Mouse (Mus musculus) T-helper 1 cell (primary cell): Measurements from ENCODE around the gene Kdm2b.
"Not testable (repeated sequence)": the region's sequence is repeated elsewhere in the genome, so short reads cannot be mapped to it uniquely, and the experiment has no call there.

ENCODE experiments used
- in situ Hi-C: fragments of 300-600 bp; cut with MboI, MseI; formaldehyde crosslinking; loops from one replicate; pipeline ENCODE4 v1.15.1; 2025; ENCODE audit warnings: high pct_unique_total_duplicates

Kdm2b gene

GRCm38 (mm10) chr5:122986091-122986493 is 3.5 kb downstream of the Kdm2b start:
- in situ Hi-C loops: loop anchor here (10.0 kb wide), 1 partner anchor 159 kb away; the partner anchor contains the start of gene Setd1b

- in situ Hi-C loops: loop anchor here (10.0 kb wide), 1 partner anchor 160 kb away; the partner anchor contains the start of gene Setd1b
Observed at GRCm38 (mm10) chr5:122985276-122985675, 4.3 kb downstream of the Kdm2b start.

GRCm38 (mm10) chr5:122984483-122984882 is 5.1 kb downstream of the Kdm2b start:
- in situ Hi-C loops: loop anchor here (10.0 kb wide), 1 partner anchor 160 kb away; the partner anchor contains the start of gene Setd1b

GRCm38 (mm10) chr5:122978970-122979369 is 10.7 kb downstream of the Kdm2b start:
- in situ Hi-C loops: no loop called here

- in situ Hi-C loops: not testable (repeated sequence)
Observed at GRCm38 (mm10) chr5:122974701-122975100, 14.9 kb downstream of the Kdm2b start.

GRCm38 (mm10) chr5:122972116-122972515 is 17.5 kb downstream of the Kdm2b start:
- in situ Hi-C loops: no loop called here

- in situ Hi-C loops: no loop called here
Observed at GRCm38 (mm10) chr5:122971438-122971837, 18.2 kb downstream of the Kdm2b start.

GRCm38 (mm10) chr5:122970056-122970455 is 19.6 kb downstream of the Kdm2b start:
- in situ Hi-C loops: no loop called here

GRCm38 (mm10) chr5:122968322-122968721 is 21.3 kb downstream of the Kdm2b start:
- in situ Hi-C loops: loop anchor here (5.0 kb wide), 1 partner anchor 44 kb away; no protein-coding TSS in a partner anchor

- in situ Hi-C loops: loop anchor here (5.0 kb wide), 1 partner anchor 47 kb away; no protein-coding TSS in a partner anchor
Observed at GRCm38 (mm10) chr5:122965427-122965826, 24.2 kb downstream of the Kdm2b start.

- in situ Hi-C loops: loop anchor here (5.0 kb wide), 1 partner anchor 47 kb away; no protein-coding TSS in a partner anchor
Observed at GRCm38 (mm10) chr5:122964853-122965252, 24.8 kb downstream of the Kdm2b start.

- in situ Hi-C loops: no loop called here
Observed at GRCm38 (mm10) chr5:122961905-122962304, 27.7 kb downstream of the Kdm2b start.

- in situ Hi-C loops: no loop called here
Observed at GRCm38 (mm10) chr5:122959391-122959790, 30.2 kb downstream of the Kdm2b start.

GRCm38 (mm10) chr5:122956059-122956458 is 33.6 kb downstream of the Kdm2b start:
- in situ Hi-C loops: no loop called here

- in situ Hi-C loops: no loop called here
Observed at GRCm38 (mm10) chr5:122951913-122952641, 37.5 kb downstream of the Kdm2b start.

- in situ Hi-C loops: no loop called here
Observed at GRCm38 (mm10) chr5:122951056-122951912, 38.3 kb downstream of the Kdm2b start.

- in situ Hi-C loops: no loop called here
Observed at GRCm38 (mm10) chr5:122950329-122950953, 39.2 kb downstream of the Kdm2b start.

- in situ Hi-C loops: no loop called here
Observed at GRCm38 (mm10) chr5:122949101-122949500, 40.5 kb downstream of the Kdm2b start.

- in situ Hi-C loops: no loop called here
Observed at GRCm38 (mm10) chr5:122947534-122947933, 42.1 kb downstream of the Kdm2b start.

GRCm38 (mm10) chr5:122938676-122939075 is 50.9 kb downstream of the Kdm2b start:
- in situ Hi-C loops: no loop called here

GRCm38 (mm10) chr5:122937958-122938540 is 51.6 kb downstream of the Kdm2b start:
- in situ Hi-C loops: no loop called here
